Mouse (Mus musculus): ENCODE measurements around the gene Bscl2.
"Not testable (repeated sequence)": the region's sequence is repeated elsewhere in the genome, so short reads cannot be mapped to it uniquely, and the experiment has no call there.

The Bscl2 gene

DNA sequence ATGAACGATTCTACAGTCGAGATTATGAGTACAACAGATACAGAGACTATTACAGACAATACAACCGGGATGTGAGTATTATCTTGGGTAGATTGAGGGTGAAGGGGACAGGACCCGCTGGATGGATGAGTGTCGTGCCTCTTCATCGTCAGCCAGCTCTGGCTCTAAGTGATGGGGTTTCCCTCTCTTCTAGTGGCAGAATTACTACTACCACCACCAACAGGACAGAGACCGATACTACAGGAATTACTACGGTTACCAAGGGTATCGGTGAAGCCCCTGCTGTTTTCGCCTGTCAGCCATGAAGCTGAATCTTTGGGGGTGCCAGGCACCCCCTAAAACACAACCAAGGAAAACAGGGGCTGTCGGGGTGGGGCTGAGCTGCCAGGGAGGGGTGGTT lies 6.0 kb upstream of the Bscl2 start:
- no peak for DNase-seq

DNA sequence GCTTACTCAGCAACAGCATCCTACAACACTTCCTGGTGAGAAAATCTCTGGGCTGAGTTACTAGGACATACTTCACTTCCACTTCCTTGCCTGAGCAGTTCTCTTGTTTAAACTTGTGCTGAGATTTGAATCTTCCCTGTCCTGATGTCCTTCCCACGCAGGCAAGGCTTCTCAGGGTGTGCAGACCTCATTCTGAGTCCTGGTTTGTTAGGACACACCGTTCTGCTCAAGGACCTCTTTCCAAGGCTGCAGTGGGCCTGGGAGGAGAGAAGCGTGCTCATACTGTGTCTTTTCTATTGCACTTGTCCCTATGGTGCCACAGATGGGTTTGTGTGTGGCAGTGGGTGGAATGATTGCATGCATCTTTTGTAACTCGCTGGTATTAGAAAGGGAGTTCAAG lies 4.3 kb upstream of the Bscl2 start:
- DNase-seq: no peak

DNA sequence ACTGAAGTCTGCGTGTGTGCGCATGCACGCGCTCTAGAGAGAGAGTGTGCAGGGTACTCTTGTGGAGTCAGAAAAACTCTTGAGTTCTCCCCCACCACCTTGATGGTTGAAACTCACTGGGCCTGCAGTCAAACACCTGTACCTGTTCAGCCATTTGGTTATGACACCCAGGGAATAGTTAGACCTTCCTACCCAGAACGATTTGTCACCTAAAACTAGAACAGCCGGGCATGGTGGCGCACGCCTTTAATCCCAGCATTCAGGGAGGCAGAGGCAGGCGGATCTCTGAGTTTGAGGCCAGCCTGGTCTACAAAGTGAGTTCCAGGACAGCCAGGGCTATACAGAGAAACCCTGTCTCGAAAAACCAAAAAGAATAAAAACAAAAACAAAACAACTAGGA lies 940 bp upstream of the Bscl2 start:
- not testable (repeated sequence) for DNase-seq

- DNase-seq: peak; percentile 30
Observed at GRCm38 (mm10) chr19:8838041-8838730, 919 bp downstream of the Bscl2 start.

DNA sequence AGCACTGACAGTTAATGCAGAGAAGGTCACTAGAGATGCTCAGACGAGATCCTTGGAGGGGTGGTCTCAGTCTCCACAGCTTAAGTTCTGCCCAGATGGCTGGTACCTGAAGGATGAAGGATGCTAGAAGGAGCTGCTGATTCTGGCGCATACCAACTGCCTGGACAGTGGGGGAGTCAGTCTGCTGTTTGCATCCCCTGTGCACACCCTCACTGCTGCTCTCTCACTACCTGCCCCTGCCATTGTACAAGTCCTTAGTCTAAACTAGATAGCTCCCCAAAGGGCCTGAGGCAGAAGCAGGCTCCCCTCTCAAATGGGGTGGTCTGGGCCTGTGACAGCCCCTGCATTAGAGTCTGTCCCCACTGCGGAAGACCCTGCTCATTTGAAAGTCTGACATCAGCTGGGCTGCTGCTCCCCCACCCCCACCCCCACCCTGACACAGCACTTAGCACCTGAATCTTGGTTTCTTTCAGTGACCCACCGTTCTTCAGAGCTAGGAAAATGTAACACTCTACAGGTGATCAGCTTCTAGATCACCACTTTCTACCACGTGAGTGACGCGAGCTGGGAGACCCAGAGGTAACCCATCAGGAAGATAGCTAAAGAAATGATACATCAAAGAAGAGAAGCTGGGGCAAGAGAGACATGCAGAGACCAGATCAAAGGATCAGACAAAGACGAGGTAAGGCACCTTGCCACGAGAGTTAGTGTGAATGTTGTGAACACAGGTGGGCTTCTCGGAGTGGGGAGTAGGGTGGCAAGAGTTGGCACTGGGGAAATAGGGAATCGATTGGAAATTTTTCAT lies 2.0 kb downstream of the Bscl2 start, which contains the start of gene Gng3:
Gng3 (minus strand) TSS at position 92 of the 805 bp plus-strand sequence.
- no peak for DNase-seq

DNA sequence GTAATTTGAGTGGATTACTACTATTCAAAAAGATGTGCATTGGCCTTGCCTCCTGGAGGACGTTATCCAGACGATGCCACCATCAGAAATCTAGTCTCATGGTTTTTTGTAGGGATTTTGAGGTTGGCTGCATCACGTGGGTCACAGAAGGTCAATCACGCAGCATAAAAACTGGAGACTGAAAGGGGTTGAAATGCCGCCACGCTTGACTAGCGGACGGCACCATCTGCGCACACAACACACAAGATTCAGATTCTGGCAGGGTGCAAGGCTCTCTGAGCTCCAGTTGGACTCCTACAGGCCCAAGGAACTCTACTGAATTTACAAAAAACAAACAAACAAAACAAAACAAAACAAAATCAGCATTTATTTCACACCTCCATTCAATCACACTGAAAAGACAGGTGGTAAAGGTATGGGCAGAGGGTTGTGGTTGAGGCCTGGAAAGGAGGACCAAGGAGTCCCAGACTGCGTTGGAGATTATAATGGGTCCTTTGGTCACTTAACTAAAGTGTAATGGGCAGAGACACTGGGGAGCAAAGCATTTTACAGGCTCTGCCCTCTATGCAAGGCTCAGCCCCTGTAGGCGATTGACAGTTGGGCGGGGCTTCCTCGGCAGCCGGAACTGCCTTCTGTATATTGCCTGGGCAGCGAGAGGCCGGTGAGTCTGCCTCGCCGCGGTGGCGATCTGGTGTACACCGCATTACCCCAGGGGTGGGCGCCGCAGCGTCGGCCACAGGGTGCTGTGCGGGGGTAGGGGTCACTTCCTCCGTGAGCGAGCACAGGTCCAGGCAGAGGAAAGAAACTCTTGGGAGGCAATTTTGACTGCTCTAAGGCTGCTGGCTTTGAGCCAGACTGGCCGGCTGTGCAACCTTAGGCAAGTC lies 2.9 kb downstream of the Bscl2 start:
- DNase-seq: peak; percentile 62

- no peak for DNase-seq
Observed at GRCm38 (mm10) chr19:8841012-8841411, 3.7 kb downstream of the Bscl2 start.

DNA sequence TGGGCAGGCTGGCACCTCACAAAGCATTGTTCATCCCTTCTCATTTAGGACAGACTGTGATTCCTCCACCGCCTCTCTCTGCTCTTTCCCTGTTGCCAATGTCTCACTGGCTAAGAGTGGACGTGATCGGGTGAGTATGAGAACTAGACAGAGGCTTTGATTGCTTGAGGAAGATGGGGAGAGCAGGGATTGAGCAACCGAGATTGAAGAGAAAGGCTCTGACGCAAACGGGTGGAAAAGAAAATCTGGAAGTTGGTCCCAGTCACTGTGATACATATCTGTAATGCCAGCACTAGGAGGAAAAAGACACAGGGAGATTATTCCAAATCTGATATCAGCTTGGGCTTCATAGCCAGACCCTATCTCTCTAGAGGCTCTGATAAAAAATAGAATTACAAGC lies 5.7 kb downstream of the Bscl2 start:
- no peak for DNase-seq

GRCm38 (mm10) chr19:8844371-8845129 lies 7.3 kb downstream of the Bscl2 start:
- peak; percentile 76 for DNase-seq

GRCm38 (mm10) chr19:8848356-8848755 lies 11.1 kb downstream of the Bscl2 start:
- no peak for DNase-seq

- no peak for DNase-seq
Observed at GRCm38 (mm10) chr19:8850402-8850901, 13.2 kb downstream of the Bscl2 start, which contains the start of gene Lrrn4cl. Gene Lrrn4cl (plus strand): TSS chr19:8850768.

GRCm38 (mm10) chr19:8851639-8852038 lies 14.4 kb downstream of the Bscl2 start:
- DNase-seq: no peak

GRCm38 (mm10) chr19:8852236-8852928 lies 15.1 kb downstream of the Bscl2 start:
- DNase-seq: no peak

DNA sequence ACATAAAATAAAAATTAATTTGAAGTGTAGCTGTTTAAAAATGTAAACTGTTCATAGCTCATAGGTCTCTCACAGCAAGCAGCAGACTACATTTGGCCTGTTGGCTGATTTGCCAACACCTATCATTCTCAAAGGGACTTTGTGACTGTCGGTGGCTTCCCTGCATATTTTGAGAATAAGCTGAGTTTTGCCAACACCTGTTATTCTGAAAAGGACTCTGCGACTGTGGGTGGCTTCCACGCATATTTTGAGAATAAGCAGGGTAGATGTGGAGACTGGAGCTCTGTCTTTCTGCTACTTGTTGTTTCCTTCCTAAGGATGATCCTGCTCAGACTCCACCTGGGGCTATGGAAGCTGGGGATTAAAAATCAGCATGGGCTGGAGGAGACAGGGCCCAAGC lies 15.8 kb downstream of the Bscl2 start:
- DNase-seq: no peak

GRCm38 (mm10) chr19:8857689-8858088 lies 20.4 kb downstream of the Bscl2 start:
- DNase-seq: peak; percentile 50

DNA sequence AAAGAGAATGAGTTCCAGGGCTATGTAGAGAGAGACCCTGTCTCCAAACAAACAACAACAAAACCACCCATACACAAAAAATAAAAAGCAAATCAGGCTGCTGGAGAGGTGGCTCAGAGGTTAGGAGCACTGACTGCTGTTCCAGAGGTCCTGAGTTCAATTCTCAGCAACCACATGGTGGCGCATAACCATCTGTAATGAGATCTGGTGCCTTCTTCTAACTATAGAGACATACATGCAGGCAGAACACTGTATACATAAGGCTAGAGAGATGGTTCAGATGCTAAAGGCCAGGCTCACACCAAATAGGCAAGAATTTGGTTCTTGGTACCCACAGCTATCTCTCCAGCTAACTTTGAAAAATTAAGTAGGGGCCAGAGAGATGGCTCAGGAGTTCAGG lies 21.8 kb downstream of the Bscl2 start:
- DNase-seq: peak; percentile 64

DNA sequence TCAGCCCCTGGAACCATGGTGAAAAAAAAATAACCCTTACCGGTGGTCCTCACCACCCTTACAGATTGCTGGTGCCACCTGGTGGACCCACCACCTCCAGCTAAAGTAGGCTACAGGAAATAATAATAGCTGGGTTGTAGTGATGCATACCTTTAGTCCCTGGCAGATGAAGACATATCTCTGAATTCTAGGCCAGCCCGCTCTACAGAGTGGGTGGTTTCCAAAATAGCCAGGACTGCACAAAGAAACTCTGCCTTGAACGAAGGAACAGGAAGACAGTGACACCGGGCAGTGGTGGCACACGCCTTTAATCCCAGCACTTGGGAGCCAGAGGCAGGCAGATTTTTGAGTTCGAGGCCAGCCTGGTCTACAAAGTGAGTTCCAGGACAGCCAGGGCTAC lies 27.0 kb downstream of the Bscl2 start:
- DNase-seq: no peak

GRCm38 (mm10) chr19:8870381-8870780 lies 33.1 kb downstream of the Bscl2 start:
- not testable (repeated sequence) for DNase-seq

DNA sequence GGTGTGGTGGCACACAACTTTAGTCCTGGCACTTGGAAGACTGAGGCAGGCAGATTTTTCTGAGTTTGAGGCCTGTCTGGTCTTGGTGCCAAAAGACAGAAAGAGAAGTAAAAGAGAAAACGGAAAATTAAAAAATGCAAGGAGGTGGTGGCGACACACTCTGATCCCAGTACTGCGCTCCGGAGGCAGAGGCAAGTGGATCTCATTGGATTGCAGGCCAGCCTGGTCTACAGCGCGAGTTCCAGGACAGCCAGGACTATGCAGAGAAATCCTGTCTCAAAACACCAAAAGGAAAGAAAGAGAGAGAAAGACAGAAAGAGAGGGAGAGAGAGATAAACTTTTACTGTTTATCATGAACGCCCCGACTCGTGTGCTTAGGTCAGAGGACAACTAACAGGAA lies 33.6 kb downstream of the Bscl2 start:
- DNase-seq: no peak

GRCm38 (mm10) chr19:8871267-8872186 lies 34.3 kb downstream of the Bscl2 start, which contains the start of gene Ubxn1:
Gene Ubxn1 (plus strand): TSS chr19:8871496.
- DNase-seq: peak; percentile 96

Measured in thymus, postnatal 25 days (tissue).